Mouse (Mus musculus) kidney, adult 2 months (tissue): Measurements from ENCODE around the gene Lmtk2.

ENCODE experiments used
- CTCF ChIP-seq: fragments of 200-500 bp; conservative IDR thresholded peaks from 2 replicates; pipeline ENCODE4 v1.5.1; 2011; ENCODE audit warnings: low read depth, mild to moderate bottlenecking, control low read depth, low read length, moderate library complexity, mixed read lengths; ENCODE audit not compliant: insufficient read depth, insufficient read length
- POLR2A ChIP-seq: fragments of 200-500 bp; IDR thresholded peaks from one replicate; pipeline ENCODE4 v1.6.1; 2011; ENCODE audit warnings: low read depth, low read length, control low read depth

GRCm38 (mm10) chr5:144097902-144098639 lies 2.2 kb upstream of the Lmtk2 start:
- no peak for TF ChIP-seq POLR2A
- no peak for TF ChIP-seq CTCF
